Mouse (Mus musculus) lung, embryonic 15.5 days (tissue): ENCODE measurements around the gene Wrap53. TPM values are rescaled to one million over a fixed set of nuclear protein-coding genes. Genes with fewer than 3 reads are reported as not detected.
A peak's percentile ranks its signal among the peaks of the same experiment; 100 is the strongest.

Experiments
- ATAC-seq: fragments of 200-750 bp; cut with Nextera tagmentation; 2 replicates; pipeline ENCODE4 v1.8.0; 2017; ENCODE audit warnings: moderate number of reproducible peaks, borderline replicate concordance; ENCODE audit not compliant: low FRiP score, low TSS enrichment; ENCODE audit errors: extremely low read depth
- H3K27ac ChIP-seq: fragments of 300-500 bp; sonication (generic); 2 replicates; pipeline ENCODE4 v1.5.1; 2015; ENCODE audit warnings: moderate library complexity, mild to moderate bottlenecking, inconsistent platforms
- H3K27me3 ChIP-seq: fragments of 300-500 bp; sonication (generic); 2 replicates; pipeline ENCODE4 v1.6.1; 2015; ENCODE audit warnings: inconsistent platforms
- H3K36me3 ChIP-seq: fragments of 300-500 bp; sonication (generic); 2 replicates; pipeline ENCODE4 v1.6.1; 2015; ENCODE audit warnings: inconsistent platforms
- H3K4me1 ChIP-seq: fragments of 300-500 bp; sonication (generic); 2 replicates; pipeline ENCODE4 v1.6.1; 2015; ENCODE audit warnings: inconsistent platforms
- H3K4me2 ChIP-seq: fragments of 300-500 bp; sonication (generic); 2 replicates; pipeline ENCODE4 v1.6.1; 2015; ENCODE audit warnings: inconsistent platforms, mild to moderate bottlenecking, moderate library complexity
- H3K4me3 ChIP-seq: fragments of 300-500 bp; sonication (generic); 2 replicates; pipeline ENCODE4 v1.5.1; 2015; ENCODE audit warnings: mild to moderate bottlenecking, inconsistent platforms
- H3K9ac ChIP-seq: fragments of 300-500 bp; sonication (generic); 2 replicates; pipeline ENCODE4 v1.6.1; 2015; ENCODE audit warnings: inconsistent platforms
- H3K9me3 ChIP-seq: fragments of 300-500 bp; sonication (generic); 2 replicates; pipeline ENCODE4 v1.6.1; 2016; ENCODE audit warnings: inconsistent platforms
- WGBS: fragments of 180-500 bp; shearing (Covaris S2); methylation state at CpG from one replicate; pipeline ENCODE4 v1.1.7; 2015; 5-methylcytosine and 5-hydroxymethylcytosine counted together
- polyA plus RNA-seq: library from polyadenylated mRNA; unstranded; fragments of >200 nt; fragmentation: Nextera tagmentation; extraction: Ambion mirVana; gene quantifications from 2 replicates; pipeline ENCODE4 v1.2.1, GENCODE M21; 2015

Wrap53 gene
- polyA plus RNA-seq, 1 experiment from 2014 or later, result 28.3 TPM

GRCm38 (mm10) chr11:69600098-69600497, 20.0 kb upstream of the Wrap53 start:
- Histone ChIP-seq H3K4me3 (no peak overlapping the region), H3K27ac (peak overlapping the region; percentile 62), H3K9ac (no peak overlapping the region), H3K36me3 (no peaks in the 10 kb centered on the region), H3K4me1 (peaks cover 40% of the 10 kb centered on the region), H3K27me3 (peaks cover 9% of the 10 kb centered on the region; the same call in 1 of the 2 replicates), H3K9me3 (no peaks in the 10 kb centered on the region), H3K4me2 (peak overlapping the region; percentile 34)
- ATAC-seq, result peak; percentile 72
- WGBS, result 7% methylated on average over 6 of the region's 6 CpGs

GRCm38 (mm10) chr11:69599436-69599835, 19.4 kb upstream of the Wrap53 start:
- H3K9me3 ChIP-seq, result no peaks in the 10 kb centered on the region
- no peaks in the 10 kb centered on the region for H3K36me3 ChIP-seq
- H3K4me1 ChIP-seq, result peaks cover 34% of the 10 kb centered on the region
- ATAC-seq, result no peak
- H3K4me2 ChIP-seq, result peak overlapping the region; percentile 34
- WGBS, result 12% methylated on average over 9 of the region's 9 CpGs
- peak overlapping the region; percentile 62 for H3K27ac ChIP-seq
- peaks cover 3% of the 10 kb centered on the region; the same call in 1 of the 2 replicates for H3K27me3 ChIP-seq
- H3K9ac ChIP-seq, result no peak overlapping the region
- H3K4me3 ChIP-seq, result no peak overlapping the region

- Histone ChIP-seq H3K9ac (no peak overlapping the region), H3K4me1 (peaks cover 8% of the 10 kb centered on the region), H3K27me3 (no peaks in the 10 kb centered on the region), H3K9me3 (no peaks in the 10 kb centered on the region), H3K4me3 (no peak overlapping the region), H3K36me3 (peaks cover 33% of the 10 kb centered on the region), H3K4me2 (no peak overlapping the region), H3K27ac (no peak overlapping the region)
- WGBS, result 93% methylated on average over 6 of the region's 6 CpGs
- ATAC-seq, result no peak
These were observed 14.8 kb upstream of the Wrap53 start for GRCm38 (mm10) chr11:69594853-69595252.

- H3K27me3 ChIP-seq, result no peaks in the 10 kb centered on the region
- ATAC-seq, result no peak
- no peak overlapping the region for H3K4me3 ChIP-seq
- no peak overlapping the region for H3K9ac ChIP-seq
- WGBS, result 79% methylated on average over 4 of the region's 4 CpGs
- no peak overlapping the region for H3K4me2 ChIP-seq
- no peaks in the 10 kb centered on the region for H3K9me3 ChIP-seq
- no peak overlapping the region for H3K27ac ChIP-seq
- no peaks in the 10 kb centered on the region for H3K4me1 ChIP-seq
- H3K36me3 ChIP-seq, result peaks cover 53% of the 10 kb centered on the region
These were observed 12.7 kb upstream of the Wrap53 start for GRCm38 (mm10) chr11:69592799-69593198.

- Histone ChIP-seq H3K4me1 (no peaks in the 10 kb centered on the region), H3K27me3 (no peaks in the 10 kb centered on the region), H3K9me3 (no peaks in the 10 kb centered on the region), H3K4me2 (no peak overlapping the region), H3K4me3 (no peak overlapping the region), H3K9ac (no peak overlapping the region), H3K36me3 (peaks cover 60% of the 10 kb centered on the region), H3K27ac (no peak overlapping the region)
- 72% methylated on average over 7 of the region's 7 CpGs for WGBS
- ATAC-seq, result no peak; the same call in 1 of the 2 replicates
These were observed 12.0 kb upstream of the Wrap53 start for GRCm38 (mm10) chr11:69591899-69592637.

- WGBS, result 78% methylated on average over 3 of the region's 3 CpGs
These were observed 11.4 kb upstream of the Wrap53 start for GRCm38 (mm10) chr11:69591424-69591823.

GRCm38 (mm10) chr11:69590622-69591021, 10.6 kb upstream of the Wrap53 start:
- H3K9ac ChIP-seq, result no peak overlapping the region
- H3K4me1 ChIP-seq, result no peaks in the 10 kb centered on the region
- WGBS, result 90% methylated on average over 8 of the region's 8 CpGs
- H3K27me3 ChIP-seq, result no peaks in the 10 kb centered on the region
- H3K27ac ChIP-seq, result no peak overlapping the region
- no peak overlapping the region for H3K4me3 ChIP-seq
- no peak for ATAC-seq
- H3K4me2 ChIP-seq, result no peak overlapping the region
- H3K36me3 ChIP-seq, result peaks cover 61% of the 10 kb centered on the region
- no peaks in the 10 kb centered on the region for H3K9me3 ChIP-seq

More at GRCm38 (mm10) chr11:69591424-69591823, 11.4 kb upstream of the Wrap53 start:
- no peaks in the 10 kb centered on the region for H3K9me3 ChIP-seq
- no peak overlapping the region for H3K27ac ChIP-seq
- H3K4me2 ChIP-seq, result no peak overlapping the region
- no peak overlapping the region for H3K9ac ChIP-seq
- H3K4me1 ChIP-seq, result no peaks in the 10 kb centered on the region
- H3K4me3 ChIP-seq, result no peak overlapping the region
- H3K27me3 ChIP-seq, result no peaks in the 10 kb centered on the region
- no peak for ATAC-seq
- peaks cover 61% of the 10 kb centered on the region for H3K36me3 ChIP-seq

GRCm38 (mm10) chr11:69589207-69589834, 9.3 kb upstream of the Wrap53 start:
- peaks cover 61% of the 10 kb centered on the region for H3K36me3 ChIP-seq
- ATAC-seq, result no peak
- H3K27me3 ChIP-seq, result no peaks in the 10 kb centered on the region
- H3K4me3 ChIP-seq, result no peak overlapping the region
- H3K4me2 ChIP-seq, result no peak overlapping the region
- no peaks in the 10 kb centered on the region for H3K4me1 ChIP-seq
- 86% methylated on average over 22 of the region's 22 CpGs for WGBS
- no peaks in the 10 kb centered on the region for H3K9me3 ChIP-seq
- no peak overlapping the region for H3K27ac ChIP-seq
- H3K9ac ChIP-seq, result no peak overlapping the region

- H3K36me3 ChIP-seq, result peaks cover 38% of the 10 kb centered on the region
- no peak overlapping the region for H3K4me3 ChIP-seq
- no peak overlapping the region for H3K4me2 ChIP-seq
- H3K4me1 ChIP-seq, result peaks cover 8% of the 10 kb centered on the region
- no peak overlapping the region for H3K27ac ChIP-seq
- WGBS, result 71% methylated on average over 7 of the region's 7 CpGs
- H3K9me3 ChIP-seq, result no peaks in the 10 kb centered on the region
- no peak overlapping the region for H3K9ac ChIP-seq
- H3K27me3 ChIP-seq, result no peaks in the 10 kb centered on the region
- no peak for ATAC-seq
These were observed 5.8 kb upstream of the Wrap53 start for GRCm38 (mm10) chr11:69585718-69586325.

GRCm38 (mm10) chr11:69584937-69585336, 4.9 kb upstream of the Wrap53 start:
- Histone ChIP-seq H3K4me1 (peaks cover 8% of the 10 kb centered on the region), H3K9me3 (no peaks in the 10 kb centered on the region), H3K4me3 (no peak overlapping the region), H3K36me3 (peaks cover 29% of the 10 kb centered on the region), H3K9ac (no peak overlapping the region), H3K4me2 (no peak overlapping the region), H3K27ac (no peak overlapping the region), H3K27me3 (no peaks in the 10 kb centered on the region)
- 90% methylated on average over 13 of the region's 13 CpGs for WGBS
- ATAC-seq, result no peak

GRCm38 (mm10) chr11:69584008-69584407, 4.0 kb upstream of the Wrap53 start:
- H3K4me2 ChIP-seq, result no peak overlapping the region

More at GRCm38 (mm10) chr11:69584008-69584407, 4.0 kb upstream of the Wrap53 start:
- no peak overlapping the region for H3K9ac ChIP-seq
- no peak for ATAC-seq
- no peaks in the 10 kb centered on the region for H3K27me3 ChIP-seq
- no peak overlapping the region for H3K4me3 ChIP-seq
- peaks cover 12% of the 10 kb centered on the region for H3K4me1 ChIP-seq
- 76% methylated on average over 7 of the region's 7 CpGs for WGBS
- no peaks in the 10 kb centered on the region for H3K9me3 ChIP-seq
- no peak overlapping the region for H3K27ac ChIP-seq
- peaks cover 20% of the 10 kb centered on the region for H3K36me3 ChIP-seq
